Mouse (Mus musculus) myocyte (in vitro differentiated cells): ENCODE results near the gene Ptprj.

Source experiments
- CEBPB ChIP-seq: IDR thresholded peaks from 2 replicates; pipeline ENCODE4 v1.6.1; 2011; ENCODE audit warnings: mild to moderate bottlenecking, moderate library complexity; ENCODE audit not compliant: poor library complexity, insufficient read depth, severe bottlenecking
- E2F4 ChIP-seq: IDR thresholded peaks from one replicate; pipeline ENCODE4 v1.6.1; 2011; ENCODE audit warnings: mild to moderate bottlenecking, control low read depth, moderate library complexity; ENCODE audit not compliant: insufficient read depth
- MAX ChIP-seq: IDR thresholded peaks from one replicate; pipeline ENCODE4 v1.6.1; 2011; ENCODE audit warnings: low read depth, mild to moderate bottlenecking, control low read depth
- MYOD1 ChIP-seq, 3 experiments: IDR thresholded peaks; one replicate each; pipeline ENCODE4 v1.6.1; 2011; ENCODE audit warnings: control low read depth in 2 of 3, low read depth in 2 of 3, mild to moderate bottlenecking in 2 of 3, moderate library complexity in 1 of 3; ENCODE audit not compliant: insufficient read length in 2 of 3, control insufficient read depth in 1 of 3
- MYOG ChIP-seq, 3 experiments: IDR thresholded peaks; one replicate each; pipeline ENCODE4 v1.6.1; 2011; ENCODE audit warnings: control low read depth in 2 of 3, low read depth in 2 of 3, mild to moderate bottlenecking in 2 of 3; ENCODE audit not compliant: insufficient read length in 2 of 3, control insufficient read depth in 1 of 3, insufficient read depth in 1 of 3
- POLR2A ChIP-seq: IDR thresholded peaks from one replicate; pipeline ENCODE4 v1.6.1; 2011; ENCODE audit warnings: low read depth, mild to moderate bottlenecking, control low read depth, moderate library complexity; ENCODE audit not compliant: insufficient read length
- POLR2AphosphoS2 ChIP-seq: IDR thresholded peaks from one replicate; pipeline ENCODE4 v1.6.1; 2011; ENCODE audit warnings: low read depth, control low read depth; ENCODE audit not compliant: insufficient read length
- SRF ChIP-seq: IDR thresholded peaks from one replicate; pipeline ENCODE4 v1.6.1; 2011; ENCODE audit warnings: low read depth; ENCODE audit not compliant: control insufficient read depth, insufficient read length
- TCF12 ChIP-seq: IDR thresholded peaks from one replicate; pipeline ENCODE4 v1.6.1; 2011; ENCODE audit warnings: mild to moderate bottlenecking, control low read depth; ENCODE audit not compliant: poor library complexity, insufficient read depth, severe bottlenecking
- USF1 ChIP-seq: IDR thresholded peaks from one replicate; pipeline ENCODE4 v1.6.1; 2011; ENCODE audit warnings: low read depth, mild to moderate bottlenecking, control low read depth, moderate library complexity

- TF ChIP-seq POLR2A = no peak
- TF ChIP-seq E2F4 = no peak
- no peak for TF ChIP-seq POLR2AphosphoS2
- TF ChIP-seq TCF12 = no peak
- no peak for TF ChIP-seq SRF
- TF ChIP-seq MYOG (IDR thresholded peaks at IDR 0.05; ENCODE audit: control insufficient read depth in 1 of 3, insufficient read depth in 1 of 3, insufficient read length in 2 of 3, low read depth in 2 of 3) = no peak
- TF ChIP-seq MYOD1 (IDR thresholded peaks at IDR 0.05; ENCODE audit: control insufficient read depth in 1 of 3, insufficient read length in 2 of 3, low read depth in 2 of 3) = no peak
- TF ChIP-seq USF1 = no peak
- TF ChIP-seq CEBPB = no peak
- no peak for TF ChIP-seq MAX
These were observed 22.5 kb downstream of the Ptprj start for GRCm38 (mm10) chr2:90557913-90558312.
